Mouse (Mus musculus) MEL (cell line): ENCODE data around the gene H2afv. TPM values are rescaled to one million over a fixed set of nuclear protein-coding genes. Genes with fewer than 3 reads are reported as not detected.
A peak's percentile ranks its signal among the peaks of the same experiment; 100 is the strongest.

Experiments used
- DNase-seq: peaks from one replicate; pipeline ENCODE4 v3.0.0; 2011; ENCODE audit warnings: low read depth, low spot score
- H3K27ac ChIP-seq: 2 replicates; pipeline ENCODE4 v1.5.1; 2012; ENCODE audit warnings: low read depth, mild to moderate bottlenecking, control low read depth, low read length, moderate library complexity; ENCODE audit not compliant: control insufficient read depth
- H3K27me3 ChIP-seq, 2 experiments: fragments of 150-350 bp in 1 of 2; sonication (generic) in 1 of 2; 2 replicates each; pipeline ENCODE4 v1.6.1; 2012; ENCODE audit warnings: low read length in 2 of 2, mild to moderate bottlenecking in 2 of 2, improper control_type of control experiment in 1 of 2, moderate library complexity in 1 of 2; ENCODE audit not compliant: insufficient read depth in 2 of 2, control insufficient read depth in 1 of 2
- H3K36me3 ChIP-seq, 2 experiments: 2 replicates each; pipeline ENCODE4 v1.6.1; 2012 to 2014; ENCODE audit warnings: low read length in 2 of 2, improper control_type of control experiment in 1 of 2, inconsistent platforms in 1 of 2, mild to moderate bottlenecking in 1 of 2; ENCODE audit not compliant: insufficient read depth in 2 of 2, control insufficient read depth in 1 of 2
- H3K4me1 ChIP-seq, 2 experiments: fragments of 150-350 bp in 1 of 2; sonication (generic) in 1 of 2; 2 replicates each; pipeline ENCODE4 v1.6.1; 2012; ENCODE audit warnings: low read length in 2 of 2, improper control_type of control experiment in 1 of 2, mild to moderate bottlenecking in 1 of 2; ENCODE audit not compliant: insufficient read depth in 2 of 2, control insufficient read depth in 1 of 2
- H3K4me3 ChIP-seq, 2 experiments: fragments of 150-350 bp in 1 of 2; sonication (generic) in 1 of 2; 2 replicates each; pipeline ENCODE4 v1.5.1; 2012; ENCODE audit warnings: low read depth in 2 of 2, low read length in 2 of 2, mild to moderate bottlenecking in 2 of 2, moderate library complexity in 2 of 2, control low read depth in 1 of 2, improper control_type of control experiment in 1 of 2; ENCODE audit not compliant: control insufficient read depth in 1 of 2, insufficient read depth in 1 of 2
- H3K79me2 ChIP-seq: 2 replicates; pipeline ENCODE4 v1.6.1; 2012; ENCODE audit warnings: mild to moderate bottlenecking, low read length, moderate library complexity; ENCODE audit not compliant: control insufficient read depth, poor library complexity, insufficient read depth
- H3K9ac ChIP-seq: 2 replicates; pipeline ENCODE4 v1.6.1; 2012; ENCODE audit warnings: low read depth, mild to moderate bottlenecking, control low read depth, low read length, moderate library complexity; ENCODE audit not compliant: control insufficient read depth, poor library complexity, severe bottlenecking
- H3K9me3 ChIP-seq: fragments of 150-350 bp; sonication (generic); replicated peaks from 2 replicates; pipeline ENCODE4 v1.6.1; 2012; ENCODE audit warnings: mild to moderate bottlenecking, low read length, improper control_type of control experiment, moderate library complexity; ENCODE audit not compliant: insufficient read depth
- CHD1 ChIP-seq: IDR thresholded peaks from 2 replicates; pipeline ENCODE4 v1.6.1; 2012; ENCODE audit warnings: low read depth, mild to moderate bottlenecking, inconsistent platforms, low read length, improper control_type of control experiment
- CTCF ChIP-seq, 3 experiments: IDR thresholded peaks in 2 of 3; conservative IDR thresholded peaks in 1 of 3; 2 replicates each; pipeline ENCODE4 v1.5.1; 2011 to 2012; ENCODE audit warnings: low read length in 3 of 3, low read depth in 2 of 3, mild to moderate bottlenecking in 2 of 3, improper control_type of control experiment in 1 of 3, inconsistent platforms in 1 of 3, mixed read lengths in 1 of 3, moderate library complexity in 1 of 3; ENCODE audit not compliant: control insufficient read depth in 1 of 3, insufficient read depth in 1 of 3, poor library complexity in 1 of 3, severe bottlenecking in 1 of 3
- ELF1 ChIP-seq: IDR thresholded peaks from 2 replicates; pipeline ENCODE4 v1.6.1; 2014; ENCODE audit warnings: low read depth, mild to moderate bottlenecking, inconsistent platforms, low read length, improper control_type of control experiment, moderate library complexity
- EP300 ChIP-seq, 2 experiments: IDR thresholded peaks; 2 replicates each; pipeline ENCODE4 v1.6.1; 2011; ENCODE audit warnings: improper control_type of control experiment in 2 of 2, low read length in 2 of 2, low read depth in 1 of 2, mild to moderate bottlenecking in 1 of 2
- ETS1 ChIP-seq: IDR thresholded peaks from 2 replicates; pipeline ENCODE4 v1.6.1; 2012; ENCODE audit warnings: low read depth, mild to moderate bottlenecking, inconsistent platforms, low read length, improper control_type of control experiment, moderate library complexity
- GABPA ChIP-seq: IDR thresholded peaks from 2 replicates; pipeline ENCODE4 v1.6.1; 2012; ENCODE audit warnings: low read depth, mild to moderate bottlenecking, inconsistent platforms, low read length, improper control_type of control experiment, moderate library complexity
- HCFC1 ChIP-seq: IDR thresholded peaks from 2 replicates; pipeline ENCODE4 v1.6.1; 2012; ENCODE audit warnings: low read depth, mild to moderate bottlenecking, inconsistent platforms, low read length, improper control_type of control experiment, moderate library complexity
- MAFK ChIP-seq: IDR thresholded peaks from 2 replicates; pipeline ENCODE4 v1.6.1; 2011; ENCODE audit warnings: low read depth, mild to moderate bottlenecking, low read length, improper control_type of control experiment, borderline replicate concordance
- MAZ ChIP-seq: IDR thresholded peaks from 2 replicates; pipeline ENCODE4 v1.6.1; 2012; ENCODE audit warnings: low read depth, mild to moderate bottlenecking, inconsistent platforms, low read length, improper control_type of control experiment
- MEF2A ChIP-seq: IDR thresholded peaks from 2 replicates; pipeline ENCODE4 v1.6.1; 2014; ENCODE audit warnings: low read depth, mild to moderate bottlenecking, inconsistent platforms, low read length, improper control_type of control experiment; ENCODE audit not compliant: poor library complexity, insufficient replicate concordance, severe bottlenecking; ENCODE audit errors: extremely low read depth
- MYB ChIP-seq: IDR thresholded peaks from 2 replicates; pipeline ENCODE4 v1.6.1; 2011; ENCODE audit warnings: mild to moderate bottlenecking, low read depth, low read length, improper control_type of control experiment
- MYC ChIP-seq: IDR thresholded peaks from 2 replicates; pipeline ENCODE4 v1.6.1; 2011; ENCODE audit warnings: low read depth, mild to moderate bottlenecking, low read length, improper control_type of control experiment, moderate library complexity
- NRF1 ChIP-seq: IDR thresholded peaks from 2 replicates; pipeline ENCODE4 v1.6.1; 2014; ENCODE audit warnings: low read depth, mild to moderate bottlenecking, inconsistent platforms, low read length, improper control_type of control experiment, moderate library complexity; ENCODE audit not compliant: poor library complexity, insufficient read depth, severe bottlenecking
- RAD21 ChIP-seq: IDR thresholded peaks from 2 replicates; pipeline ENCODE4 v1.6.1; 2011; ENCODE audit warnings: mild to moderate bottlenecking, low read depth, low read length, improper control_type of control experiment
- SMC3 ChIP-seq: IDR thresholded peaks from 2 replicates; pipeline ENCODE4 v1.6.1; 2011; ENCODE audit warnings: low read depth, low read length, improper control_type of control experiment
- TAL1 ChIP-seq: IDR thresholded peaks from 2 replicates; pipeline ENCODE4 v1.6.1; 2012; ENCODE audit warnings: mild to moderate bottlenecking, inconsistent platforms, low read length, moderate library complexity, mixed read lengths
- UBTF ChIP-seq: IDR thresholded peaks from 2 replicates; pipeline ENCODE4 v1.6.1; 2012; ENCODE audit warnings: low read depth, mild to moderate bottlenecking, inconsistent platforms, low read length, improper control_type of control experiment, moderate library complexity, borderline replicate concordance; ENCODE audit not compliant: insufficient read depth
- ZNF384 ChIP-seq: IDR thresholded peaks from 2 replicates; pipeline ENCODE4 v1.6.1; 2012; ENCODE audit warnings: low read depth, mild to moderate bottlenecking, inconsistent platforms, low read length, improper control_type of control experiment
- polyA plus RNA-seq, 2 experiments: library from polyadenylated mRNA; stranded (reverse) in 1 of 2; unstranded in 1 of 2; fragments of >175 nt in 1 of 2; fragments of >200 nt in 1 of 2; gene quantifications; 2 replicates each; pipeline versions ENCODE4 v1.2.1 to v1.2.4; 2012; ENCODE audit warnings: low replicate concordance in 2 of 2, low read depth in 1 of 2; ENCODE audit not compliant: insufficient read length in 2 of 2, insufficient read depth in 1 of 2, missing spikeins in 1 of 2
- total RNA-seq: library from RNA; depleted of rRNA; stranded (reverse); fragments of 300-350 nt; gene quantifications from 2 replicates; pipeline ENCODE4 v1.2.3, GENCODE M21; 2012

H2afv gene
- total and polyA plus RNA-seq, 3 experiments, result 97.2 to 159 TPM; not detected in 1

- Histone ChIP-seq H3K9ac (no peak overlapping the region), H3K27me3 (no peaks in the 10 kb centered on the region), H3K79me2 (peaks cover 2% of the 10 kb centered on the region; the same call in 1 of the 2 replicates), H3K9me3 (no peaks in the 10 kb centered on the region), H3K4me3 (no peak overlapping the region), H3K4me1 (peaks cover 0 to 6% of the 10 kb centered on the region in 2 experiments; a peak in 1 of 4 replicates), H3K36me3 (0 out of 4 replicates have a peak, but pooled peaks cover 2% of the 10 kb centered on the region in 2 experiments), H3K27ac (no peak overlapping the region)
- TF ChIP-seq MYB (no peak), ELF1 (no peak), ZNF384 (peak; percentile 53), CTCF (IDR thresholded peaks at IDR 0.05 in 2 of 3, conservative IDR thresholded peaks at IDR 0.05 in 1 of 3; ENCODE audit: control insufficient read depth in 1 of 3, insufficient read depth in 1 of 3, low read depth in 2 of 3, low read length in 3 of 3, poor library complexity in 1 of 3, severe bottlenecking in 1 of 3) (peak in 1 of 3 experiments; percentile 23; a peak in 2 of 6 replicates), RAD21 (peak; percentile 6; the same call in 1 of the 2 replicates), CHD1 (no peak), SMC3 (peak; percentile 37)
- DNase-seq, result peak; percentile 68
Measured at GRCm38 (mm10) chr11:6463159-6463837, 19.1 kb upstream of the H2afv start.

- no peaks in the 10 kb centered on the region for H3K79me2 ChIP-seq
- H3K36me3 ChIP-seq, result no peaks in the 10 kb centered on the region
- no peak overlapping the region for H3K9ac ChIP-seq
- no peak for DNase-seq
- TF ChIP-seq MEF2A (no peak), TAL1 (no peak), EP300 (IDR thresholded peaks at IDR 0.05; ENCODE audit: low read depth in 1 of 2, low read length in 2 of 2) (no peak), UBTF (no peak), HCFC1 (no peak), CTCF (IDR thresholded peaks at IDR 0.05 in 2 of 3, conservative IDR thresholded peaks at IDR 0.05 in 1 of 3; ENCODE audit: control insufficient read depth in 1 of 3, insufficient read depth in 1 of 3, low read depth in 2 of 3, low read length in 3 of 3, poor library complexity in 1 of 3, severe bottlenecking in 1 of 3) (no peak), GABPA (no peak), MAZ (no peak), ETS1 (no peak), ZNF384 (no peak), NRF1 (no peak), MAFK (no peak), MYC (no peak)
- peaks cover 0 to 2% of the 10 kb centered on the region in 2 experiments; a peak in 2 of 4 replicates for H3K27me3 ChIP-seq
- H3K4me3 ChIP-seq, result no peak overlapping the region
- H3K9me3 ChIP-seq, result no peaks in the 10 kb centered on the region
- no peaks in the 10 kb centered on the region for H3K4me1 ChIP-seq
- H3K27ac ChIP-seq, result no peak overlapping the region
Measured at GRCm38 (mm10) chr11:6456083-6456482, 11.8 kb upstream of the H2afv start.
